Mouse (Mus musculus) spleen, adult 12 weeks (tissue): Measurements from ENCODE around the gene Pde3a.
"Not testable (repeated sequence)": the region's sequence is repeated elsewhere in the genome, so short reads cannot be mapped to it uniquely, and the experiment has no call there.

ENCODE experiments used
- DNase-seq: peaks from one replicate; pipeline ENCODE4 v3.0.0; 2022; ENCODE audit warnings: low spot score

The Pde3a gene

GRCm38 (mm10) chr6:141267888-141268570 is 19.0 kb downstream of the Pde3a start:
- no peak for DNase-seq

- DNase-seq, result no peak
Observed at GRCm38 (mm10) chr6:141268871-141269270, 19.8 kb downstream of the Pde3a start.

DNA sequence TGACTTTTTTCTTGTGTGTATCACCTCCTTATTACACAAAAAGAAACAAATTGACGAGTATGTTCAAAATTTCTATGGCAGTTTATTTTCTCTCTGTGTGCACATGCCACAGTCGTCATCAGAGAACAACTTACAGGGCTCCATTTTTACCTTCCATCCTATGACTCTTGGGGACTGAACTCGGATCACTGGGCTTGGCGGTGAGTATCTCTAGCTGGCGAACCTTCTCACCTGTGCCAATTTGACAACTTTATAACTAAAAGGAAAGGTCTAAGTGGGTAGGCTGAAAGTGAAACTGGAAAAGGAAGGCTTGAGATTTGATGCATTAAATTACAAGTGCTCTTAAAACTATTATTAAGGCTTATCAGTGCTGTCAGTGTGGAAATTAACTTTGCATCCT is 22.1 kb downstream of the Pde3a start:
- no peak for DNase-seq

- no peak for DNase-seq
Observed at GRCm38 (mm10) chr6:141271579-141271978, 22.5 kb downstream of the Pde3a start.

DNA sequence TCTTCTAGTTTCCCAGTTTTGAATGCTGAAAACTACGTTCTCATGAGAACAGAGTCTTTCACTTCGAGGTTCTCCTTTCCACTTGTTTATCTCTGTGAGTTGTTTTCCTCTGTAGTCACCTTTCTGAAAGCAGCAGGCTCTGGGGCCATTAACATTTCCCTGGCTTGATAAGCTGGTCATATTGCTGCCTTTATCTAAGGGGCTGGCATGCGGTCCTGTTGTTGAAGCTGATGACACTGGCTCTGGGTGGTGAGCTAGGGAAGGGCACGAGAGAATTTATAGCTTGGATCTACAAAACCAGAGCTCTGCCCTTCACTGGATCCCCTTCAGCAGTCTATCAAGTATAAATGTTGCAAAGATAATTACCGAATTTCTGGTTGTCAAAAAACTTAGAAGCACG is 24.6 kb downstream of the Pde3a start:
- no peak for DNase-seq

- no peak for DNase-seq
Observed at GRCm38 (mm10) chr6:141281685-141282084, 32.6 kb downstream of the Pde3a start.

DNA sequence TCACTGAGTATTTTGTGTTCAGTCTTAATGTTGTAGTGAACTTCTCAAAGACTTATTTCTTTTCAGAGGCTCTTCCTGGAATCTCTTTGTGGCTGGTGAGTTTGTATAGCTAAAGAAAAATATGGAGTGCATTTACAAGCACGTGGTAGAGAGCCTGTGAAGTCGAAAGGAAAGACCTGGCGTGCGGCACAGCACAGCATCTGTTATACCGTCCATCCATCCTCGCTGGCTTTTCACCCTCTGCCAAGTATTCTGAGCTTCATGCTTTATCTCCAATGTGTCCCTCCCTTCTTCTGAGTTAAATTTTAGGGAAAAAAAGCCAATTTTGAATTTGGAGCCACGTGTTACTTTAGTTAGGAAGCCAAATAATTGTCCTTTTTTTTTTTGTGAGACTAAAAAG is 33.7 kb downstream of the Pde3a start:
- no peak for DNase-seq

GRCm38 (mm10) chr6:141291195-141291594 is 42.1 kb downstream of the Pde3a start:
- no peak for DNase-seq

DNA sequence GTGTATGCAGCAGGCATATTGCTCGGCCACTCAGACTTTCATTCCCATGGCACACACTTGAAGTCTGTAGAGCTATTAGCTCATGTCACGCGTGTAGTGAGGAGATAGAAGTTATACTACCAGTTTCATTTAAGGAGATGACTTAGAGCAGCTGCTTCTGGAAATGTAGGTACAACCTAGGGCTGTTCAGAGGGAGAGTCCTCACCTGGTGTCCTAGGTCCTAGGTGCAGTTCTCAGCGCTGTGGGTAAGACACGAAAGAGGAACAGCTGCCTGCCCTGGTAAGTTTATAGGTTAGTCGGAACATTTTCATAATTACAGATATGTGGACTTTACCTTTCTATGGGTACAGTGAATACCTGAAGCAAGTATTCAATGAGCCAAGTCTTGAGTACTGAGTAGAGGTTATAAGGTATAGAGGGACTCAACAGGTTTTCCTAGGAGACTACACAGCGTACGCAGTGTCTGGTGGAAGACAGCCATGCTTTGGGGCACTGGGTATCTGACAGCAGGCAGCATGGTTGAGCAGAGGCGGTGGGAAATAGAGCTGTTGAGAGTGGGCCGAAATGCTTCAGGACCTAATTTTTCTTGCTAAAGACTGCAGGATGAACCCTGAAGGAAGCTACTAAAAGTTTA is 43.9 kb downstream of the Pde3a start:
- DNase-seq, result no peak

DNA sequence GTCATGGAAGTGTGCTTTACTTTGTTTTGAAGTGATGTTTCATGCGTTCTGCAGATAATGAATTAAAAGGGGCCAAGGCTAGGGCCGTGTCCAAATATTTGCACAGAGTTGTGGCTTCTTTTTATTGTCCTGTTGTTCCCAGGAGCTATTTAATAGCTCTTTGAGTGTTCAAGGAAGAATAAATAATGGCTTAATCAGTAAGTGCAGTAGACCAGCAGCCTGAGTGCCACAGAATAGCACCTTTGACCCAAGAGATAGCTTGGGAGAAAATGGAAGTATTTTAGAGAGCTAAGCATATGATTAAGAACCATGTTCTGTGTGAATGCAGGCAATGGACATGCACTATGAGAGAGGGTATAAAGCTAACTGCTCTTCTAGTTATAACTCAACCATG is 44.4 kb downstream of the Pde3a start:
- no peak for DNase-seq

GRCm38 (mm10) chr6:141295264-141295663 is 46.2 kb downstream of the Pde3a start:
- no peak for DNase-seq

GRCm38 (mm10) chr6:141301750-141302748 is 53.0 kb downstream of the Pde3a start:
- no peak for DNase-seq

DNA sequence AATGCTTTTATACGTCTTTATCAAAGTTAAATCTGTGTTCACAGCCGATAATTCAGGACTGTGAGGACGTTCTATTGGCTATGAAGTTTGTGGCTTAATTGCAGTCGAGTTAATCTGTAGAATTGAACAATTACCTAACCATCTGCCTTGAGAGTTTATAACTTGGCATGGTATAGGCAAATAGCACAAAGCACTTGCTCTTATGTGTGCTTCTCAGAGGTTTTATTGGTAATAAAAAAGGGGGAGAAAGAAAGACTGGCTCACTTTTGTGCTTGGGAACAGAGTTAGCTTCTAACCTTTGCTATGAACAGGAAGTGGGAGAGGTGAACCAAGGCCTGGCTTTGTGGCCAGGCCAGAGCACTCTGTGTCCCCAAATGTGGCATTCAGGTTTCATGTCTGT is 53.8 kb downstream of the Pde3a start:
- DNase-seq, result no peak

- no peak for DNase-seq
Observed at GRCm38 (mm10) chr6:141307326-141307725, 58.3 kb downstream of the Pde3a start.

DNA sequence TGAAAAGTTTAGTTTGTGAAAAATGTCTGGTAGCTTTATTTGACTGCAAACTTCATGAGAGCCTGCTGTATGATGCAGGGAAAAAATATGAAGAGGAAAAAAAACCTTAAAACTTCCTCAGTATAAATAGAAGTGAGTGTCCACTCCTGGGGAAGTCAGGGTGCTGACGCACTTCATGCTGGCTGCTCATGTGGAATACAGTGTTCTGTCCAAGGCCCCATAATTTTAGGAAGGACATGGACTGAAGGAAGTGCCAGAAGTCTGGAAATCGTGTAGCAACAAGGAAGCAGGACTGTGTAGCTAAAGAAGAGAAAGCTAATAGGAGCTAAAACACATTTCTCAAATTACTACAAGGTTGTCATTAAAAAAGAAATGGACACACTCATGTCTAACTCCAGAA is 59.4 kb downstream of the Pde3a start:
- DNase-seq, result no peak

DNA sequence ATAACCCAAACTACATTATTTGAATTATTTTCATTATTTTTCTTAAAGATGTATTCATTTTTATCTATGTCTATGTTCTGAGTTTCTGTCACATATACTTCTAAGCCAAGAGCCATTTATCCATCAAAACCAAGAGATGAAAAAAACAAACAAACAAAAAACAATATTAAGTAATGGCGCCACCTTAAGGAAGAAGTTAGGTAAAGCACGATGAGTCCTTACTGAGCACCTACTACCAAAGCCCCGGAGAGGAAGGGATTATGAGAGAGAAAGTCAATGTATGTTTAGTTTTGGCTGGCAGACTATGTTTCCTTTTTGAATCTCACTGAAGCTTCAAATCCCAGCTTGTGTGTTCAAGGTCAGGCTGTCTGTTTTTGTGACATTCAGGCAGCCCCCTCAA is 60.8 kb downstream of the Pde3a start:
- DNase-seq, result no peak

- no peak for DNase-seq
Observed at GRCm38 (mm10) chr6:141310351-141310750, 61.3 kb downstream of the Pde3a start.

- no peak for DNase-seq
Observed at GRCm38 (mm10) chr6:141311615-141312014, 62.5 kb downstream of the Pde3a start.

GRCm38 (mm10) chr6:141313112-141313511 is 64.0 kb downstream of the Pde3a start:
- no peak for DNase-seq

DNA sequence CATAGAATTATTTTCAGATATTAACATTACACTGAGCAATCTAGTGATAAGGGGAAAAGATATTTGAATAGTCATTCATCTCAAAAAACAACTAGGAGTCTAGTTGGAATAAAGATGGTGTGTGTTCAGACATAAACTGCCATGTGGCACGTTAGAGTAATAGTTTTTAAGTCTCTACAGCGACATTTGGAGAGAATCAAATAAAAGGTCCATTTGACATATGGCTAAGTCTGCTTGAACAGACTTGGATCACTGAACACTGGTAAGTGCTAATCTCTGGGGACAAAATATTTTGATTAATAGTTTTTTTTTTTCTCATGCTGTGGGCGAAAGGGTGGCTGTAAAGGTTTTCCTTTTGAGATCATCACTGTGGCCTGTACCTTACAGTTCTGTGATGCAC is 69.4 kb downstream of the Pde3a start:
- no peak for DNase-seq

DNA sequence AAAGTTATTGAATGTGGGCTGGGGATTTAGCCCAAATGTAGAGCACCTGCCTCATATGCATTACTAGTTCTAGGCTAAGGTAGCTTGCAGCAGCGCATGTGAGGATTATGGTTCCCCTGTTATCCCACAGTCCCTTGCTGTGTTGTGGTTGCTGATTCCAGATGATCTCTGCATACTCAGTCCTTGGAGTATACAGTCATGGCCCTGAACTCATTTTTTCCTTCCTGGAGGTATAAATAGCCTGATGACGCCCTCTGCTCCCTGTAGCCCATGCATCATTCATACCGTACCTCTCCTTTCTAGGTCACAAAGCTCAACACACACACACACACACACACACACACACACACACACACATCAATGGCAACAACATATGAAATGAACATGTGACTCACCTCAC is 72.2 kb downstream of the Pde3a start:
- no peak for DNase-seq

DNA sequence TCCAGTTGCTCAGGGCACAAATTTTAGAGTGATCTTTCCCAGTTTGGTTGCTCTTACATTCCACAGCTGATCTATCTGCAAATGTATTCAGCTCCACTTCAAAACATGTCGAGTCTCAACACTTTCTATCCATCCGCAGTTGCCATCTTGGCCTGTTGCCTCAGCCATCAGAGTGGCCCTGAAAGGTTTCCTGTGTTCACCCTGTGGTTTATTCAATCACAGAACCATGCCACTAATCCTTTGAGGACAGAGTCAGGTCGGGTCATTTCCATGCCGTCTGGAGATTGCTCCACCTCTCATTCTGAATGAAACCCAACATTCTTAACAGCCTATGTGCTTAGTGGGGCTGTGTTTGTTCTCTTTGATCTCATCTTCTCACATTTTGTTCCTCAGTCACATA is 73.9 kb downstream of the Pde3a start:
- DNase-seq, result no peak

DNA sequence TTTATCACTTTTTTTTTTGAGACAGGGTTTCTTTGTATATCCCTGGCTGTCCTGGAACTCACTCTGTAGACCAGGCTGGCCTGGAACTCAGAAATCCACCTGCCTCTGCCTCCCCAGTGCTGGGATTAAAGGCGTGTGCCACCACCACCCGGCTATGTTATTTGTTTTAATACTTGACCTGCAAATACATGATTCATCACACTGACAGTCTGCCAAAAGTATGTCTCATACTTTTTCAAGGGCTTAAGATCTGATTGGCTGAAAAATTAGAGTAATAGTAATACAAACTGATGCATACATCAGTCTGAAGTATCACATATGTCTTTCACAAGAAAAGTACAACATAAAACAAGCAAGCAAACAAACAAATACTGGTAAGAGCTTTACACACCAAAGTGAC is 78.1 kb downstream of the Pde3a start:
- DNase-seq, result not testable (repeated sequence)
